Mouse (Mus musculus): Measurements from ENCODE around the gene Nanos2.

- TF ChIP-seq TAL1 (IDR thresholded peaks at IDR 0.05; ENCODE audit: low read length) (no peak), GATA1 (IDR thresholded peaks at IDR 0.05; ENCODE audit: low read length) (no peak)
These were observed 19.3 kb downstream of the Nanos2 start for GRCm38 (mm10) chr7:19006476-19006875.

Measured in erythroblast, embryonic 14.5 days (primary cell).